Mouse (Mus musculus): ENCODE results near the gene Gcnt2.

DNA sequence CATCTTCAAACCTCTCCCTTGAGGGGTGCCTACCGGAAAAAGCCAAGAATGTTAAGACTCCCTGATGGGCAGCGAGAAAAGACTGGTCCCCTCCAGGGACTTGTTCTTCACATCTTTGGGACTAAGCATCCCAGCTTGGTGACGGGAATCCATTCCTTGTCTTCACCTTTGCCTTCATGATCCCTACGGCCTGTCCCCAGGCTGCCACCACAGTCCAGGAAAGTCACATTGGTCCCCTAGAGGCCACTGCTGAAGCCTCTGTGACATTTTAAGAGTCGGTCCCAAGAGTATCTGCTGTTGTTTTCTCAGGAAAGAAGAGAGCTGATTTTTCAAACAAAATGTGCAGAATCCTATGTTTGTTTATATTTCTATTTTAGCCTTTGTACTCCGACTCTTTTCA lies 52.4 kb downstream of the Gcnt2 start:
- TF ChIP-seq GATA1 (IDR thresholded peaks at IDR 0.05; ENCODE audit: low read length) (no peak), TAL1 (IDR thresholded peaks at IDR 0.05; ENCODE audit: low read length) (no peak)

Measured in erythroblast, embryonic 14.5 days (primary cell).